Mouse (Mus musculus): Measurements from ENCODE around the gene Dph7. TPM values are rescaled to one million over a fixed set of nuclear protein-coding genes. Genes with fewer than 3 reads are reported as not detected.

Dph7 gene
- polyA plus RNA-seq, 1 experiment from 2014 or later: 30.4 TPM

- H3K9me3 ChIP-seq (ENCODE audit: control insufficient read depth, low read length): no peaks in the 10 kb centered on the region
- ATAC-seq (ENCODE audit: low FRiP score): no peak
- no peaks in the 10 kb centered on the region for H3K27me3 ChIP-seq (ENCODE audit: control insufficient read depth, insufficient read depth, low read length)
- no peak overlapping the region for H3K4me2 ChIP-seq (replicated peaks; ENCODE audit: low read depth, low read length)
- H3K9ac ChIP-seq (ENCODE audit: low read depth, low read length): no peak overlapping the region
- H3K27ac ChIP-seq (ENCODE audit: low read depth, low read length): no peak overlapping the region
- H3K36me3 ChIP-seq (ENCODE audit: control insufficient read depth, insufficient read depth, low read length): no peaks in the 10 kb centered on the region
- WGBS: 96% methylated on average over 5 of the region's 5 CpGs
- DNase-seq (ENCODE audit: low spot score): no peak
- H3K4me3 ChIP-seq (ENCODE audit: low read depth, low read length): no peak overlapping the region
- H3K4me1 ChIP-seq (replicated peaks; ENCODE audit: control insufficient read depth, insufficient read depth, low read length): peaks cover 3% of the 10 kb centered on the region; the same call in 1 of the 2 replicates
Measured at GRCm38 (mm10) chr2:24976960-24977359, 14.8 kb downstream of the Dph7 start.

GRCm38 (mm10) chr2:24987762-24988161 is 25.6 kb downstream of the Dph7 start:
- Histone ChIP-seq H3K9ac (ENCODE audit: low read depth, low read length) (no peak overlapping the region), H3K9me3 (ENCODE audit: control insufficient read depth, low read length) (no peaks in the 10 kb centered on the region), H3K4me3 (ENCODE audit: low read depth, low read length) (no peak overlapping the region), H3K27me3 (ENCODE audit: control insufficient read depth, insufficient read depth, low read length) (no peaks in the 10 kb centered on the region), H3K36me3 (ENCODE audit: control insufficient read depth, insufficient read depth, low read length) (no peaks in the 10 kb centered on the region), H3K4me1 (replicated peaks; ENCODE audit: control insufficient read depth, insufficient read depth, low read length) (no peaks in the 10 kb centered on the region), H3K4me2 (replicated peaks; ENCODE audit: low read depth, low read length) (no peak overlapping the region), H3K27ac (ENCODE audit: low read depth, low read length) (no peak overlapping the region)
- ATAC-seq (ENCODE audit: low FRiP score): no peak
- DNase-seq (ENCODE audit: low spot score): no peak
- WGBS: 68% methylated on average over 2 of the region's 2 CpGs

- Histone ChIP-seq H3K27me3 (ENCODE audit: control insufficient read depth, insufficient read depth, low read length) (no peaks in the 10 kb centered on the region), H3K27ac (ENCODE audit: low read depth, low read length) (no peak overlapping the region), H3K4me2 (replicated peaks; ENCODE audit: low read depth, low read length) (no peak overlapping the region), H3K9ac (ENCODE audit: low read depth, low read length) (no peak overlapping the region), H3K36me3 (ENCODE audit: control insufficient read depth, insufficient read depth, low read length) (no peaks in the 10 kb centered on the region), H3K4me3 (ENCODE audit: low read depth, low read length) (no peak overlapping the region), H3K9me3 (ENCODE audit: control insufficient read depth, low read length) (no peaks in the 10 kb centered on the region), H3K4me1 (replicated peaks; ENCODE audit: control insufficient read depth, insufficient read depth, low read length) (no peaks in the 10 kb centered on the region)
- 96% methylated on average over 6 of the region's 6 CpGs for WGBS
- ATAC-seq (ENCODE audit: low FRiP score) (no peak), DNase-seq (ENCODE audit: low spot score) (no peak)
Measured at GRCm38 (mm10) chr2:24995332-24995731, 33.1 kb downstream of the Dph7 start.

- no peaks in the 10 kb centered on the region for H3K9me3 ChIP-seq (ENCODE audit: control insufficient read depth, low read length)
- ATAC-seq (ENCODE audit: low FRiP score) (no peak), DNase-seq (ENCODE audit: low spot score) (no peak)
- no peak overlapping the region for H3K4me2 ChIP-seq (replicated peaks; ENCODE audit: low read depth, low read length)
- no peak overlapping the region for H3K9ac ChIP-seq (ENCODE audit: low read depth, low read length)
- no peak overlapping the region for H3K27ac ChIP-seq (ENCODE audit: low read depth, low read length)
- no peak overlapping the region for H3K4me3 ChIP-seq (ENCODE audit: low read depth, low read length)
- 81% methylated on average over 2 of the region's 2 CpGs for WGBS
- no peaks in the 10 kb centered on the region for H3K27me3 ChIP-seq (ENCODE audit: control insufficient read depth, insufficient read depth, low read length)
- no peaks in the 10 kb centered on the region for H3K4me1 ChIP-seq (replicated peaks; ENCODE audit: control insufficient read depth, insufficient read depth, low read length)
- H3K36me3 ChIP-seq (ENCODE audit: control insufficient read depth, insufficient read depth, low read length): no peaks in the 10 kb centered on the region
Measured at GRCm38 (mm10) chr2:24996471-24996870, 34.3 kb downstream of the Dph7 start.

GRCm38 (mm10) chr2:25000544-25001235 is 38.5 kb downstream of the Dph7 start:
- no peak overlapping the region for H3K4me3 ChIP-seq (ENCODE audit: low read depth, low read length)
- H3K36me3 ChIP-seq (ENCODE audit: control insufficient read depth, insufficient read depth, low read length): no peaks in the 10 kb centered on the region
- no peaks in the 10 kb centered on the region for H3K9me3 ChIP-seq (ENCODE audit: control insufficient read depth, low read length)
- H3K4me1 ChIP-seq (replicated peaks; ENCODE audit: control insufficient read depth, insufficient read depth, low read length): no peaks in the 10 kb centered on the region
- 79% methylated on average over 3 of the region's 3 CpGs for WGBS
- ATAC-seq (ENCODE audit: low FRiP score): no peak
- no peak overlapping the region for H3K27ac ChIP-seq (ENCODE audit: low read depth, low read length)
- no peak overlapping the region for H3K4me2 ChIP-seq (replicated peaks; ENCODE audit: low read depth, low read length)
- DNase-seq (ENCODE audit: low spot score): peak; percentile 34
- no peak overlapping the region for H3K9ac ChIP-seq (ENCODE audit: low read depth, low read length)
- no peaks in the 10 kb centered on the region for H3K27me3 ChIP-seq (ENCODE audit: control insufficient read depth, insufficient read depth, low read length)

- Histone ChIP-seq H3K4me2 (replicated peaks; ENCODE audit: low read depth, low read length) (no peak overlapping the region), H3K27ac (ENCODE audit: low read depth, low read length) (no peak overlapping the region), H3K27me3 (ENCODE audit: control insufficient read depth, insufficient read depth, low read length) (no peaks in the 10 kb centered on the region), H3K36me3 (ENCODE audit: control insufficient read depth, insufficient read depth, low read length) (no peaks in the 10 kb centered on the region), H3K4me3 (ENCODE audit: low read depth, low read length) (no peak overlapping the region), H3K9me3 (ENCODE audit: control insufficient read depth, low read length) (no peaks in the 10 kb centered on the region), H3K4me1 (replicated peaks; ENCODE audit: control insufficient read depth, insufficient read depth, low read length) (no peaks in the 10 kb centered on the region), H3K9ac (ENCODE audit: low read depth, low read length) (no peak overlapping the region)
- DNase-seq (ENCODE audit: low spot score) (no peak), ATAC-seq (ENCODE audit: low FRiP score) (no peak)
- WGBS: 79% methylated on average over 9 of the region's 9 CpGs
Measured at GRCm38 (mm10) chr2:25003946-25004786, 42.0 kb downstream of the Dph7 start.

- ATAC-seq (ENCODE audit: low FRiP score) (no peak), DNase-seq (ENCODE audit: low spot score) (no peak)
- no peaks in the 10 kb centered on the region for H3K4me1 ChIP-seq (replicated peaks; ENCODE audit: control insufficient read depth, insufficient read depth, low read length)
- H3K4me2 ChIP-seq (replicated peaks; ENCODE audit: low read depth, low read length): no peak overlapping the region
- H3K27me3 ChIP-seq (ENCODE audit: control insufficient read depth, insufficient read depth, low read length): no peaks in the 10 kb centered on the region
- H3K27ac ChIP-seq (ENCODE audit: low read depth, low read length): no peak overlapping the region
- H3K4me3 ChIP-seq (ENCODE audit: low read depth, low read length): no peak overlapping the region
- no peaks in the 10 kb centered on the region for H3K36me3 ChIP-seq (ENCODE audit: control insufficient read depth, insufficient read depth, low read length)
- no peak overlapping the region for H3K9ac ChIP-seq (ENCODE audit: low read depth, low read length)
- WGBS: 82% methylated on average over 1 of the region's 1 CpGs
- H3K9me3 ChIP-seq (ENCODE audit: control insufficient read depth, low read length): no peaks in the 10 kb centered on the region
Measured at GRCm38 (mm10) chr2:25006767-25007166, 44.6 kb downstream of the Dph7 start.

GRCm38 (mm10) chr2:25008250-25008649 is 46.0 kb downstream of the Dph7 start:
- Histone ChIP-seq H3K9me3 (ENCODE audit: control insufficient read depth, low read length) (no peaks in the 10 kb centered on the region), H3K4me1 (replicated peaks; ENCODE audit: control insufficient read depth, insufficient read depth, low read length) (no peaks in the 10 kb centered on the region), H3K27ac (ENCODE audit: low read depth, low read length) (no peak overlapping the region), H3K4me3 (ENCODE audit: low read depth, low read length) (no peak overlapping the region), H3K9ac (ENCODE audit: low read depth, low read length) (no peak overlapping the region), H3K36me3 (ENCODE audit: control insufficient read depth, insufficient read depth, low read length) (no peaks in the 10 kb centered on the region), H3K4me2 (replicated peaks; ENCODE audit: low read depth, low read length) (no peak overlapping the region), H3K27me3 (ENCODE audit: control insufficient read depth, insufficient read depth, low read length) (no peaks in the 10 kb centered on the region)
- DNase-seq (ENCODE audit: low spot score) (no peak), ATAC-seq (ENCODE audit: low FRiP score) (no peak)
